Mouse (Mus musculus): Measurements from ENCODE around the gene Wdr54.

DNA sequence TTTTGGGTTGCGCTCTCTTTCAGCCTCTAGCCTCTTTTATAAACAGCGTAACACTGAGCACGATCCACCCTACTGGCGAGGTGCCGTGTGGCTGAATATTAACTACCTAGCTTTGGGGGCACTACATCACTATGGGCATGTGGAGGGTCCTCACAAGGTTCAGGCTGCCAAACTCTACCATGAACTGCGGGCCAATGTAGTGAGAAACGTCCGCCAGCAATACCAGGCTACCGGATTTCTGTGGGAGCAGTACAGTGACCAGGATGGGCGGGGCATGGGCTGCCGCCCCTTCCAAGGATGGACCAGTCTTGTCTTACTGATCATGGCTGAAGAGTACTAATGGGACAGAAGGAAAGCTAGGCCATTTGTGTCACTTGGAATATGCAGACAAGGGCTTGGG is 37.8 kb downstream of the Wdr54 start:
- TF ChIP-seq CTCF (IDR thresholded peaks at IDR 0.05; ENCODE audit: extremely low read depth, insufficient read depth, insufficient read length, insufficient replicate concordance) (no peak), POLR2A (IDR thresholded peaks at IDR 0.05; ENCODE audit: low read depth, low read length) (no peak)

Measured in spleen, adult 2 months (tissue).